Mouse (Mus musculus) brain, embryonic 14.5 days (tissue): Measurements from ENCODE around the gene Rbms2.

ENCODE experiments used
- CTCF ChIP-seq: fragments of 200-500 bp; IDR thresholded peaks from 2 replicates; pipeline ENCODE4 v1.5.1; 2012; ENCODE audit warnings: inconsistent platforms, mild to moderate bottlenecking, moderate library complexity, borderline replicate concordance; ENCODE audit not compliant: insufficient read depth, insufficient read length; ENCODE audit errors: extremely low read depth
- POLR2A ChIP-seq: fragments of 200-500 bp; IDR thresholded peaks from 2 replicates; pipeline ENCODE4 v1.6.1; 2012; ENCODE audit warnings: mild to moderate bottlenecking, inconsistent platforms, borderline replicate concordance; ENCODE audit not compliant: poor library complexity, insufficient read depth, insufficient read length, severe bottlenecking; ENCODE audit errors: extremely low read depth

- TF ChIP-seq POLR2A (no peak), CTCF (no peak)
Measured at GRCm38 (mm10) chr10:128128143-128128542, 52.0 kb downstream of the Rbms2 start.
